Mouse (Mus musculus) embryo, embryonic 10.5 days (tissue): ENCODE measurements around the gene Hebp2.

Source experiments
- DNase-seq: peaks from one replicate; pipeline ENCODE4 v3.0.0-alpha.2; 2015; ENCODE audit warnings: low spot score

Hebp2 gene

GRCm38 (mm10) chr10:18510663-18511062, 35.2 kb downstream of the Hebp2 start:
- DNase-seq, result no peak

GRCm38 (mm10) chr10:18508586-18508985, 37.3 kb downstream of the Hebp2 start:
- DNase-seq, result no peak

GRCm38 (mm10) chr10:18507869-18508473, 37.9 kb downstream of the Hebp2 start:
- no peak for DNase-seq

GRCm38 (mm10) chr10:18506501-18506946, 39.4 kb downstream of the Hebp2 start:
- no peak for DNase-seq

GRCm38 (mm10) chr10:18505690-18506089, 40.2 kb downstream of the Hebp2 start:
- peak; percentile 44 for DNase-seq

- no peak for DNase-seq
Measured at GRCm38 (mm10) chr10:18501997-18502396, 43.9 kb downstream of the Hebp2 start.

- no peak for DNase-seq
Measured at GRCm38 (mm10) chr10:18497066-18497465, 48.8 kb downstream of the Hebp2 start.

GRCm38 (mm10) chr10:18494249-18494648, 51.6 kb downstream of the Hebp2 start:
- no peak for DNase-seq

GRCm38 (mm10) chr10:18493010-18493894, 52.6 kb downstream of the Hebp2 start:
- DNase-seq, result no peak

GRCm38 (mm10) chr10:18491952-18492351, 53.9 kb downstream of the Hebp2 start:
- no peak for DNase-seq

GRCm38 (mm10) chr10:18489936-18490335, 55.9 kb downstream of the Hebp2 start:
- no peak for DNase-seq
